Mouse (Mus musculus): ENCODE results near the gene Fxyd6. TPM values are rescaled to one million over a fixed set of nuclear protein-coding genes. Genes with fewer than 3 reads are reported as not detected.
A peak's percentile ranks its signal among the peaks of the same experiment; 100 is the strongest.

Gene Fxyd6
- total and polyA plus RNA-seq, 3 experiments, result 0.08 TPM; not detected in 2

GRCm38 (mm10) chr9:45417245-45417644 lies 47.3 kb downstream of the Fxyd6 start:
- peaks cover 6 to 35% of the 10 kb centered on the region in 2 experiments for H3K4me1 ChIP-seq (ENCODE audit: control insufficient read depth in 1 of 2, insufficient read depth in 2 of 2)
- no peaks in the 10 kb centered on the region for H3K36me3 ChIP-seq (replicated peaks in 1 of 2; ENCODE audit: control insufficient read depth in 1 of 2, insufficient read depth in 1 of 2, low read length in 1 of 2)
- peak; percentile 73 for DNase-seq (ENCODE audit: extremely low read depth)
- TF ChIP-seq GABPA (IDR thresholded peaks at IDR 0.05; ENCODE audit: insufficient replicate concordance, low read depth, low read length), result no peak
- peak; percentile 48; the same call in 1 of the 2 replicates for TF ChIP-seq MAX (IDR thresholded peaks at IDR 0.05; ENCODE audit: low read length)
- no peak for TF ChIP-seq CHD1 (IDR thresholded peaks at IDR 0.05; ENCODE audit: low read depth, low read length)
- TF ChIP-seq USF1 (IDR thresholded peaks at IDR 0.05; ENCODE audit: low read depth, low read length), result no peak
- TF ChIP-seq MAFK (IDR thresholded peaks at IDR 0.05; ENCODE audit: insufficient replicate concordance, low read length), result no peak
- peak; percentile 88 for TF ChIP-seq TBP (conservative IDR thresholded peaks at IDR 0.05; ENCODE audit: low read depth, low read length)
- TF ChIP-seq ELF1 (IDR thresholded peaks at IDR 0.05; ENCODE audit: low read depth, low read length), result no peak
- TF ChIP-seq BHLHE40 (IDR thresholded peaks at IDR 0.05; ENCODE audit: low read depth, low read length), result peak; percentile 61
- peak; percentile 78 for TF ChIP-seq SMC3 (IDR thresholded peaks at IDR 0.05; ENCODE audit: low read depth, low read length)
- TF ChIP-seq CHD2 (IDR thresholded peaks at IDR 0.05; ENCODE audit: low read length), result no peak
- TF ChIP-seq E2F4 (IDR thresholded peaks at IDR 0.05; ENCODE audit: insufficient replicate concordance, low read depth, low read length), result no peak
- TF ChIP-seq RCOR1 (conservative IDR thresholded peaks at IDR 0.05; ENCODE audit: low read depth, low read length), result no peak
- no peak for TF ChIP-seq JUN (IDR thresholded peaks at IDR 0.05; ENCODE audit: insufficient read depth, low read depth, low read length)
- peak; percentile 30; the same call in 1 of the 2 replicates for TF ChIP-seq ETS1 (conservative IDR thresholded peaks at IDR 0.05; ENCODE audit: low read depth, low read length)
- peak; percentile 24; the same call in 1 of the 2 replicates for TF ChIP-seq JUND (conservative IDR thresholded peaks at IDR 0.05; ENCODE audit: low read depth, low read length)
- TF ChIP-seq MYC (IDR thresholded peaks at IDR 0.05; ENCODE audit: low read depth, low read length), result peak; percentile 65; the same call in 1 of the 2 replicates
- TF ChIP-seq CTCF (conservative IDR thresholded peaks at IDR 0.05 in 1 of 2, IDR thresholded peaks at IDR 0.05 in 1 of 2; ENCODE audit: low read depth in 2 of 2, low read length in 2 of 2), result peak; percentile 86 to 97
- peak; percentile 42; the same call in 1 of the 2 replicates for TF ChIP-seq POLR2A (IDR thresholded peaks at IDR 0.05; ENCODE audit: low read depth, low read length)
- TF ChIP-seq HCFC1 (IDR thresholded peaks at IDR 0.05; ENCODE audit: low read depth, low read length), result peak; percentile 50
- TF ChIP-seq TCF12 (IDR thresholded peaks at IDR 0.05; ENCODE audit: low read depth, low read length), result peak; percentile 49
- TF ChIP-seq ZKSCAN1 (IDR thresholded peaks at IDR 0.05; ENCODE audit: borderline replicate concordance, low read depth, low read length), result no peak
- TF ChIP-seq EP300 (IDR thresholded peaks at IDR 0.05; ENCODE audit: low read length), result peak; percentile 42; the same call in 1 of the 2 replicates
- TF ChIP-seq IRF4 (IDR thresholded peaks at IDR 0.05; ENCODE audit: low read depth, low read length), result peak; percentile 87
- TF ChIP-seq RAD21 (IDR thresholded peaks at IDR 0.05; ENCODE audit: low read depth, low read length), result peak; percentile 73
- no peak for TF ChIP-seq MAZ (IDR thresholded peaks at IDR 0.05; ENCODE audit: low read depth, low read length)
- no peak for TF ChIP-seq MXI1 (IDR thresholded peaks at IDR 0.05; ENCODE audit: low read depth, low read length)
- TF ChIP-seq ZNF384 (IDR thresholded peaks at IDR 0.05; ENCODE audit: low read depth, low read length), result no peak
- TF ChIP-seq ZC3H11A (IDR thresholded peaks at IDR 0.05; ENCODE audit: low read depth, low read length), result peak; percentile 18; the same call in 1 of the 2 replicates
- no peak overlapping the region for H3K27ac ChIP-seq (ENCODE audit: insufficient read depth, low read depth)
- no peaks in the 10 kb centered on the region for H3K9me3 ChIP-seq (replicated peaks; ENCODE audit: low read length)
- H3K4me2 ChIP-seq (ENCODE audit: insufficient read depth, low read depth, poor library complexity, severe bottlenecking), result peak overlapping the region; percentile 23
- dilution Hi-C loops (cut with MboI; ENCODE audit: extremely low pct_ligation_motif_present, extremely low pct_unique_long_range_greater_than_20kb, low sequenced_read_pairs) (no loop called here), in situ Hi-C loops (cut with MboI; ENCODE audit: low pct_ligation_motif_present, low pct_unique_long_range_greater_than_20kb, low sequenced_read_pairs) (loop anchor here (5.0 to 10.0 kb wide), 2 partner anchors 105 to 328 kb away; no protein-coding TSS in a partner anchor)
- H3K9ac ChIP-seq (ENCODE audit: insufficient read depth, low read depth), result peak overlapping the region; percentile 10
- no peaks in the 10 kb centered on the region for H3K27me3 ChIP-seq (replicated peaks)
- peak overlapping the region; percentile 36 to 53 (median 49) for H3K4me3 ChIP-seq (replicated peaks in 1 of 3; ENCODE audit: low read depth in 2 of 3, low read length in 2 of 3, poor library complexity in 1 of 3)
- no peaks in the 10 kb centered on the region for H3K79me2 ChIP-seq (replicated peaks; ENCODE audit: control insufficient read depth, extremely low read depth, insufficient read depth, poor library complexity, severe bottlenecking)

All from CH12.LX (cell line).